Mouse (Mus musculus) cortical plate, adult 2 months (tissue): ENCODE results near the gene Myo16.

Source experiments
- CTCF ChIP-seq: fragments of 200-500 bp; IDR thresholded peaks from 2 replicates; pipeline ENCODE4 v1.5.1; 2011; ENCODE audit warnings: mild to moderate bottlenecking, control low read depth, low read length; ENCODE audit not compliant: insufficient read depth; ENCODE audit errors: extremely low read depth
- POLR2A ChIP-seq: fragments of 200-500 bp; IDR thresholded peaks from 2 replicates; pipeline ENCODE4 v1.6.1; 2011; ENCODE audit warnings: mild to moderate bottlenecking, low read length, control low read depth; ENCODE audit not compliant: insufficient read depth; ENCODE audit errors: extremely low read depth

DNA sequence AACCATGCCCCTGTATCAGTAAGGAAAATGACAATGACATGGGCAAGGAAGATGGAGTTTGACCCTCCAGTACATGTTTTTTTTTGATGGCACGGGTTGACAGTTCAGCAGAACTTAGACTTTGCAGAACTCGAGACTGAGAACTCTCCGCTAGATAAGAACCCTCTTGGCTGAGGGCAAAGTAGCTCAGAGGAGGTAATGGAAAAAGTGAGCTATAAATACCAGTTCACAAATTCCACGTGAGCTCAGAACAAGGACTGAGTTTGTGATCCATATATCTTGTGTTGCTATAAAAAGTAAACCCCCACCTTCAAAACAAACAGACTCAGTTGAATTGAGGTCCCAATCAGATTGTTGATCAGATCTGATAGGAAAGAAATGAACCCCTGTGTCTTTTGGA is 489.5 kb downstream of the Myo16 start:
- TF ChIP-seq CTCF: no peak
- no peak for TF ChIP-seq POLR2A
